Mouse (Mus musculus): Measurements from ENCODE around the gene Krtap2-4.

DNA sequence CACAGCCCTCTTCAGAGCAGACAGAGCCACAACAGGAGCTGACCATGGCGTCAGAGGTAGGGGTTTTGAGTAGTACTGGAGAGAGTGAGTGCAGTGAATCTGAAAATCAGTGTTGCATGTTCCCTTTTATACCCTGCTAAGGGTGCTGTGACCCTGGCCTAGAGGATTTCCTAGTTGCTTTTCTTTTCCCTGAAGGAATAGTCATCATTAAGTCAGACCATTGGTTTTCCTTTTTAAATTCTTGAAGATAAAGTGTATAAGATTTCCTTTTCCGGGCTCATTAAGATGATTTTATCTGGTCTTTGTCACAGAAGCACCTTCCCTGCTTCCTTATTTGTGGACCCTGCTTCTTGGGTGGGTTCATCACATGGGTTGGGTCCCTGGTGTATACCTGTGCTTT lies 35.5 kb upstream of the Krtap2-4 start, which contains the start of gene Gm11555:
- no peak for TF ChIP-seq CTCF (IDR thresholded peaks at IDR 0.05; ENCODE audit: low read depth)
- no peak for TF ChIP-seq EP300 (IDR thresholded peaks at IDR 0.05; ENCODE audit: low read depth)

All from heart, postnatal 0 days (tissue).